Mouse (Mus musculus) B cell, adult 2 months (primary cell): Measurements from ENCODE around the gene Ccr5.

Experiments used
- DNase-seq, 2 experiments: peaks; one replicate each; pipeline ENCODE4 v3.0.0; 2022

Gene Ccr5

DNA sequence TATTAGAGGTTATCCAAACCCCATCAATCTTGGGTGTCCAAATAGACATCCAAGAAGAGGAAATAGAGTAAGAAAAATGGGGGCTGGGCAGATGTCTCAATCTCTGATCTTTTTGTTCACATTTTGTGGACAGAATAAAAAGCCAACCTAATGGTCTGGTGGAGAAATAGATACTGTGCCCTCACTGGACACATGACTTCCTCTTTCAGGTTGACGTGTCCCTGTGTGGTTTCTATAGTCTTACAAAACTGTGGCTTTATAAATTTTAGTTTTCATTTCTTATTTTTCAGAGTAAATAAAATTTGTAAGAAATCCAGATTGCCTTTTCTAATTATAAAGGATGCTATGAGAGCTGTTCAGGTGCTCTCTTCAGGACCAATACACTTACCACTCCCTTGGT, 22.3 kb downstream of the Ccr5 start:
- peak; percentile 25 to 40 for DNase-seq

DNA sequence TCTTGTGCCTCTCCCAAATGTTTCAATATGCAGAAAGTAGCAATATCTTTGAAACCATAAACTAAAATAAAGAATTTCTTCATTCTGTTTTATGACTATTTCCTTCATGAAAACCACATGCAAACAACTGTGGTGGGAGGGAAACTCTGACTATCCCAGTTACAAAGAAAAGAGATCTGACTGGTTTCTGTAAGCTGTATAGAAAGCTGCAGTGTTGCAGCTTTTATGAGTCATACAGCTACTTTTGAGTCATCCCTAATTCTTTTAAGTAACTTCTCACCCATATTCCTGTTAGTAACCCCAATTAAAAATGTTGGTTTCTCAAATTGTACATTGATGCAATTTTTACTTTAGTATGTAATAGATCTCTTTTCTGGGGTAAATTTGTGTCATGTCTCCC, 25.0 kb downstream of the Ccr5 start:
- DNase-seq: no peak
